Mouse (Mus musculus) midbrain, embryonic 16.5 days (tissue): ENCODE data around the gene Aebp1. TPM values are rescaled to one million over a fixed set of nuclear protein-coding genes. Genes with fewer than 3 reads are reported as not detected.

Experiments
- ATAC-seq: fragments of 200-750 bp; cut with Nextera tagmentation; 2 replicates; pipeline ENCODE4 v1.8.0; 2017; ENCODE audit warnings: moderate TSS enrichment
- H3K27ac ChIP-seq: fragments of 300-500 bp; sonication (generic); 2 replicates; pipeline ENCODE4 v1.5.1; 2014; ENCODE audit warnings: mild to moderate bottlenecking, low read length, mixed read lengths
- H3K27me3 ChIP-seq: fragments of 300-500 bp; sonication (generic); 2 replicates; pipeline ENCODE4 v1.6.1; 2014; ENCODE audit warnings: low read depth, low read length, mixed read lengths; ENCODE audit not compliant: control insufficient read depth, insufficient read depth
- H3K36me3 ChIP-seq: fragments of 300-500 bp; sonication (generic); 2 replicates; pipeline ENCODE4 v1.6.1; 2014; ENCODE audit warnings: mild to moderate bottlenecking, low read length, moderate library complexity, mixed read lengths; ENCODE audit not compliant: control insufficient read depth, insufficient read depth
- H3K4me1 ChIP-seq: fragments of 300-500 bp; sonication (generic); 2 replicates; pipeline ENCODE4 v1.6.1; 2014; ENCODE audit warnings: mild to moderate bottlenecking, low read length, mixed read lengths; ENCODE audit not compliant: control insufficient read depth, insufficient read depth
- H3K4me2 ChIP-seq: fragments of 300-500 bp; sonication (generic); 2 replicates; pipeline ENCODE4 v1.6.1; 2014; ENCODE audit warnings: mild to moderate bottlenecking, low read length, mixed read lengths
- H3K4me3 ChIP-seq: fragments of 300-500 bp; sonication (generic); 2 replicates; pipeline ENCODE4 v1.5.1; 2014; ENCODE audit warnings: low read depth, mild to moderate bottlenecking, low read length, moderate library complexity, mixed read lengths
- H3K9ac ChIP-seq: fragments of 300-500 bp; sonication (generic); 2 replicates; pipeline ENCODE4 v1.6.1; 2014; ENCODE audit warnings: low read depth, low read length, mixed read lengths
- H3K9me3 ChIP-seq: fragments of 300-500 bp; sonication (generic); replicated peaks from 2 replicates; pipeline ENCODE4 v1.6.1; 2014; ENCODE audit warnings: mild to moderate bottlenecking, low read length, mixed read lengths; ENCODE audit not compliant: control insufficient read depth, poor library complexity, severe bottlenecking
- WGBS: fragments of 180-500 bp; shearing (Covaris S2); extraction: QIAGEN DNeasy Blood & Tissue Kit; methylation state at CpG from one replicate; pipeline ENCODE4 v1.1.7; 2014; 5-methylcytosine and 5-hydroxymethylcytosine counted together
- polyA plus RNA-seq: library from polyadenylated mRNA; unstranded; fragments of >200 nt; fragmentation: Nextera tagmentation; extraction: Ambion mirVana; gene quantifications from 2 replicates; pipeline ENCODE4 v1.2.1, GENCODE M21; 2015

Gene Aebp1
- polyA plus RNA-seq, 1 experiment from 2014 or later = 16.4 TPM

DNA sequence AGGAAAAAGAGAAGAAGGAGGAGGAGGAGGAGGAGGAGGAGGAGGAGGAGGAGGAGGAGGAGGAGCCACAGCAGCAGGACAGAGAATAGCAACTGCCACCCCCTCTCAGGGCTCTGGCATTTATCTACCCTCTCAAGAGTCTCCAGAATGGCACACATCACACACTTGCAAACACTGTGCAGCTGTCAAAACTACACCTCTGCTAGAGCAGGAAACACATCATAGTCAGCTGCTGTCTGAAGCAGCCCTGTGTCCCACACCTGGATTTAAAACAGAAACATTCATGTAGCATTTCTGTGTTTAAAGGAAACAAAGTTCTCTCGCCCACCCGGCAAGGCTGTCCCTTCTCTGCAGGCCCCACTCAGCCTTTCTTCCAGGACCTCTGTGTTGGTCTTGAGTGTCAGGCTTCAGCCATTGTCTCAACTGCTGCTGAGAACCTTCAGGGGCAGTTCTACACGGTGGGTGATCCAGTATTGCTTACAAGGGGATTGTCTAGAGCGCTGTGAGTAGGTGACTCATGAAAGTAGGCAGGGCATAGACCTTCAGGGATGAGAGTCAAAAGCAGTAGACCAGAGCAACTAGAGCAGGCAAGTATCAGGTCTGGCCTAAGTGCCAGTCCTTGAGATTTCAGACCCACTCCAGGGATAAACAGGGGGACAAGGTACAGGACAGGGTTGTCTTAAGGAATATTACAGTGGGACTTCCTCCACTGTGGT, 10.6 kb upstream of the Aebp1 start:
- 59% methylated on average over 4 of the region's 4 CpGs for WGBS
- ATAC-seq = no peak
- H3K9ac ChIP-seq = no peak overlapping the region
- H3K4me2 ChIP-seq = no peak overlapping the region
- H3K27me3 ChIP-seq = no peaks in the 10 kb centered on the region
- no peak overlapping the region for H3K4me3 ChIP-seq
- no peaks in the 10 kb centered on the region for H3K4me1 ChIP-seq
- H3K9me3 ChIP-seq = no peaks in the 10 kb centered on the region
- no peak overlapping the region for H3K27ac ChIP-seq
- no peaks in the 10 kb centered on the region for H3K36me3 ChIP-seq

DNA sequence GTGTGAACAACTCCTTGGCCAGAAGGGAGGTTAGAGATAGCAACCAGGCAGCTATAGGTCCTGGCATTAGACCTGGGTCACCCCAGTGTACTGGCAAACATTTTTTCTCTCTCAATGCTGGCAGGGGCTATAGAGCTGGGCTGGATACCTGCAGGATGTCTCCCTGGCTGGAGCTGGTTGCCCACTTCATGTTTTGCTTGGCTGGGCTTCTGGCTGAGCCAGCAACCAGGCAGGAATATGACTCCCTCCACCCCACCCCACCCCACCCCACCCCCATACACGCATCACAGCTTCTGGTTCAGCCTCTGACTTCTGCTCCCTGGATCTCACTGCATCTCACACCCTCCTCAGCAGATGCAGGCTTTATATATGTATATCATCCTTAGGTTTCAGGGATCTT, 9.4 kb upstream of the Aebp1 start:
- Histone ChIP-seq H3K9me3 (no peaks in the 10 kb centered on the region), H3K4me1 (no peaks in the 10 kb centered on the region), H3K36me3 (no peaks in the 10 kb centered on the region), H3K4me3 (no peak overlapping the region), H3K9ac (no peak overlapping the region), H3K27me3 (no peaks in the 10 kb centered on the region), H3K27ac (no peak overlapping the region), H3K4me2 (no peak overlapping the region)
- 75% methylated on average over 1 of the region's 1 CpGs for WGBS
- no peak for ATAC-seq

DNA sequence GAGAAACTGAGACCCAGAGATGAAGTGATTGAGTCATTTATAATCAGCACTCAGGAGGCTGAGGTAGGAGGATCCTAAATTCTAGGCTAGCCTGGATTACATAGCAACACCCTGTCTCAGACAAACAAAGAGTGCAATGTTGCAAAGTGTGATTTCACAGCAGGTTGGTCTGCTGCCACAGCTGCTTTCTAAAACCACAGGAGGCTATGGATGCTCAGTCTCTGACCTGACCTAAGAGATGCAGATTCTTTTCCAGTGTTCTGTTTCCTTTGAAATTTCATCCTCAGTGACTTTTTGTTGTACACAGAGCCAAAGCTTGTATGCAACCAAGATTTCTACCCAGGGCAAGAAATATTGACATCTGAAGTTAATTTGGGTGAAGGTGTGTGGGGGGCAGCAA, 6.3 kb upstream of the Aebp1 start:
- H3K4me1 ChIP-seq = no peaks in the 10 kb centered on the region
- H3K4me3 ChIP-seq = no peak overlapping the region
- no peaks in the 10 kb centered on the region for H3K27me3 ChIP-seq
- no peak overlapping the region for H3K27ac ChIP-seq
- no peak for ATAC-seq
- no peaks in the 10 kb centered on the region for H3K36me3 ChIP-seq
- H3K4me2 ChIP-seq = no peak overlapping the region
- H3K9me3 ChIP-seq = no peaks in the 10 kb centered on the region
- H3K9ac ChIP-seq = no peak overlapping the region

DNA sequence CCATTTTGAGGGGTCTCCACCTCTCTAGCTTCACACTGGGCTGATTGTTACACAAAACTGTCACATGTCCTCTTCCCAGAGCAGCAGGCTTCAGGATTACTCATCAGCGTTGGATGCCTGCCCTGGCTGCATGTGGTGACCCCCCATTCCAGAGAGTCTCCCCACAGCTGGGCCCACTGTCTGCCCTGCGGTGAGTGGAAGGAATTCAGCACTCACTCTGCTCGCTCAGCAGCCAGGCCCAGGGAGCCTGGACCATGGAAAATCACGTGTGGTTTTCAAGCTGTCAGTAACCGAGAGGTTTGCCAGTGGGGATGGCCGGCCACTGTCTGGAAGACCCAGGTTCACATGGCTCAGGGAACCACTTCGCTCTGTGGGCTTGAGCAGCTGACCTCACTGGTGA, 5.8 kb upstream of the Aebp1 start:
- WGBS = 40% methylated on average over 7 of the region's 7 CpGs
- Histone ChIP-seq H3K27me3 (peaks cover 4% of the 10 kb centered on the region; the same call in 1 of the 2 replicates), H3K4me2 (no peak overlapping the region), H3K27ac (no peak overlapping the region), H3K4me1 (no peaks in the 10 kb centered on the region), H3K9me3 (no peaks in the 10 kb centered on the region), H3K9ac (no peak overlapping the region), H3K36me3 (no peaks in the 10 kb centered on the region), H3K4me3 (no peak overlapping the region)
- 0 out of 2 replicates have a peak, but pooled peaks have one; percentile 32 for ATAC-seq

DNA sequence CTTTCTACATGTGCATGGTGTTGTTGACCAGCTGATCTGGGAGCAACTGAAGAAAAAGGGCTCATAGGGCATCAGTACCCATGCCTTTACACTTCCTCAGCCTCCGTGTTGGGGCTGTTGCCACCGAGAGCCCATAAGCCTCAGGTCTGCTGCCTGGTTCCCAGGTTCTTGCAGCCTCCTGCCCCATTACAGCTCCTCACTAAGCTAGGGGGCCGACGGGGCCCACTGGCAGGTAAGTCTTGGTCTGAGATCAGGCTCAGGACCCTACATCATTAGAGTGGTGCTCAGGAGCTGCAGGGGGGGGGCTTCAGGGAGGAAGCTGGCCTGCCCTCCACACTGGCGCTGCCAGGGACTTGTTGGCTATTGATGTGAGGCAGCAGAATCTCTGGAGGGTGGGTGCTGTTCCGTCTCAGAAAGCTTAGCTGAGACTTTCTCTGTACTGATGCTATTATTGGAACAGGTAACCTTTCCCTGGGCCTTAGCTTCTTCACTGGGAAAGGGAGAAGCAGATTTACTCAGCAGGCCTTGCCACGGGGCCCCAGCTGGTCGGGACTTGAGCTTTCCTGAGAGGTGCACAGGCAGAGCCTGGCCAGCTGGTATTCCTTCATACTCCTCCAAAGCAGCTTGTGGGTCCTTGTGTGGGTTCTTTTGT, 5.1 kb upstream of the Aebp1 start:
- Histone ChIP-seq H3K27me3 (peaks cover 10% of the 10 kb centered on the region), H3K27ac (no peak overlapping the region), H3K4me3 (no peak overlapping the region), H3K4me1 (peaks cover 2% of the 10 kb centered on the region; the same call in 1 of the 2 replicates), H3K4me2 (no peak overlapping the region), H3K36me3 (no peaks in the 10 kb centered on the region), H3K9ac (no peak overlapping the region), H3K9me3 (no peaks in the 10 kb centered on the region)
- 75% methylated on average over 8 of the region's 8 CpGs for WGBS
- ATAC-seq = no peak

GRCm38 (mm10) chr11:5858723-5859122, 3.0 kb upstream of the Aebp1 start:
- H3K4me1 ChIP-seq = peaks cover 5% of the 10 kb centered on the region; the same call in 1 of the 2 replicates
- no peaks in the 10 kb centered on the region for H3K36me3 ChIP-seq
- 58% methylated on average over 1 of the region's 1 CpGs for WGBS
- no peaks in the 10 kb centered on the region for H3K9me3 ChIP-seq
- no peak for ATAC-seq
- H3K27ac ChIP-seq = no peak overlapping the region
- H3K9ac ChIP-seq = no peak overlapping the region
- no peak overlapping the region for H3K4me3 ChIP-seq
- no peak overlapping the region for H3K4me2 ChIP-seq
- H3K27me3 ChIP-seq = peaks cover 30% of the 10 kb centered on the region

DNA sequence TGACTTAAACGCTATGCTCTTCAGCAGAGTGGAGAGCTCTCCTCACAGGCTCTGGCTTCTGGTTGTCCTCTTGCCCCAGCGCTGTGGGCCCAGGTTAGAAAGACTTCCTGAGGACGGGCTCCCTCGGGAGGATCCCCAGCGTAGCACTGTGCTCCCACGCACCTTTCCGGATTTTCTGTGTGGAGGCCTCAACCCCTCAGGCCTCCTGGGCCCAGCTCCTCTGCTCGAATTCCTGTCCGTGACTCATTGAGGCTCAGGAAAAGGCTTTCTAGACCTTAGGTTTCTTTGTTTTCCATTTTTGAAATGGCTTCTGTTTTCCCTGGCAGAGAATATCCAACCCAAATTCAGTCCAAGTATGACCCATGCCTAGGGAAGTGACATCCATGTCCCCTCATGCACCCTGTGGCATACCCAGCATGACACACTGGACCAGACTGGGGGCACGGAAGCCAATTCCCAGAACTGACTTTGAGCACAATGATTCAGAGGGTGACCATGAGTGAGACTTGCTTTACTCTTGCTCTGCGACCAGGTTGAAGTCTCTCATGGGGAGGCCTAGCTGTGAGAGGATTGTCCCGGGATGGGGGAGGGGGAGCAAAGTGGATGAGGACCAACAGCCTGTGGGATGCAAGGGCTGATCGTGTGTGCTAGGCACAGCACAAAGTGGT, 1.7 kb upstream of the Aebp1 start:
- no peaks in the 10 kb centered on the region for H3K36me3 ChIP-seq
- H3K27ac ChIP-seq = no peak overlapping the region
- H3K27me3 ChIP-seq = peaks cover 34% of the 10 kb centered on the region
- H3K9me3 ChIP-seq = no peaks in the 10 kb centered on the region
- peaks cover 5% of the 10 kb centered on the region; the same call in 1 of the 2 replicates for H3K4me1 ChIP-seq
- H3K9ac ChIP-seq = no peak overlapping the region
- H3K4me3 ChIP-seq = no peak overlapping the region
- H3K4me2 ChIP-seq = no peak overlapping the region
- ATAC-seq = no peak
- 87% methylated on average over 13 of the region's 13 CpGs for WGBS

- Histone ChIP-seq H3K27ac (no peak overlapping the region), H3K9me3 (no peaks in the 10 kb centered on the region), H3K36me3 (no peaks in the 10 kb centered on the region), H3K9ac (no peak overlapping the region), H3K4me3 (no peak overlapping the region), H3K27me3 (peaks cover 34% of the 10 kb centered on the region), H3K4me1 (peaks cover 5% of the 10 kb centered on the region; the same call in 1 of the 2 replicates), H3K4me2 (no peak overlapping the region)
- WGBS = 66% methylated on average over 6 of the region's 6 CpGs
- ATAC-seq = no peak
Observed at GRCm38 (mm10) chr11:5860639-5861038, 1.1 kb upstream of the Aebp1 start.
